Mouse (Mus musculus): Measurements from ENCODE around the gene Midn.

Gene Midn

GRCm38 (mm10) chr10:80199440-80200008, 51.5 kb downstream of the Midn start:
- DNase-seq, result peak; percentile 55 to 74

GRCm38 (mm10) chr10:80200485-80200884, 52.4 kb downstream of the Midn start:
- DNase-seq, result no peak

- no peak for DNase-seq
These were observed 56.0 kb downstream of the Midn start for GRCm38 (mm10) chr10:80204055-80204454.

GRCm38 (mm10) chr10:80207201-80207600, 59.1 kb downstream of the Midn start:
- DNase-seq, result no peak

- no peak for DNase-seq
These were observed 59.6 kb downstream of the Midn start for GRCm38 (mm10) chr10:80207676-80208075.
